Mouse (Mus musculus) B cell, adult 62 days (primary cell): Measurements from ENCODE around the gene Fam171b. TPM values are rescaled to one million over a fixed set of nuclear protein-coding genes. Genes with fewer than 3 reads are reported as not detected.

Experiments
- total RNA-seq: library from RNA; stranded (reverse); gene quantifications from 4 replicates; pipeline ENCODE4 v1.2.4, GENCODE M21; 2023

Fam171b gene
- 0.09 TPM in 1 of 4 replicates, not detected in the others for total RNA-seq

DNA sequence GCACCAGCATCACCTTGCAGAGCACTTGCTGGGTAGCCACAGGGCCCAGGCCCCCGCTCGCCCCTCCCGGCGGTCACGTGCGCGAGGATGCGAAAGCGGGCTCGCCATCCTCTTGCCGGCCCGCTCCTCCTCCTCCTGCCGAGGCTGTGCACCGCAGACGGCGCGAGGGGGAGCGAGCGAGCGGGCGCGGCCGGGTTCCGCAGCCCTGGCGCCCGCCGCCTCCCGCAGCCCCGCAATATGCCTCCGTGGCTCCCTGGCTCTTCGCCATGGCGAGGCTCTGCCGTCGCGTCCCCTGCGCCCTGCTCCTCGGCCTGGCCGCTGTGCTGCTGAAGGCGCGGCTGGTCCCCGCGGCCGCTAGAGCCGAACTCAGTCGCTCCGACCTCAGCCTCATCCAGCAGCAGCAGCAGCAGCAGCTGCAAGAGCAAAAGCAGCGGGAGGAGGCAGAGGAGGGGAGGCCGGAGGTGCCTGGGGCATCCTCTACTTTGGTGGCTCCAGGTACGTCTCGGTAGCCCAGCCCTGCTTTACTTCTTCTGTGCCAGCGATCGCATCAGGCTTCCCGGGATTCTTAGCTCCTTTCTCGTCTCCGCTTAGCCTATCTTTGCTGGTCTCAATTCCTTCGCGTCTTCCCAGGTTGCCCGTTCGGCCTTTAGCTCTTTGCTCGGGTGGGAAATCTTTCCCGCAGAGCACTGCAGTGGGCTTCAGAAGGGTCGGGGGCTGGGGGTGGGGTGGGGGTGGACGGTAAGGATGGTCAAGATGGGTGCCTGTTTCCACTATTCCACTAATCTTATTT is at the start of gene Fam171b:
TSS of gene Fam171b (plus strand) at position 154 of the 790 bp plus-strand sequence.

Other genes starting within 250 kb of the Fam171b start
- gene Zc3h15, start 168.2 kb upstream of the Fam171b start, total RNA-seq = 99.8 to 118 TPM (median 117 TPM) in 4 replicates
- 53.9 to 61.7 TPM (median 57.2 TPM) in 4 replicates for gene Itgav, start 88.2 kb upstream of the Fam171b start, total RNA-seq
- not detected in 4 replicates for gene Zswim2, start 128.6 kb downstream of the Fam171b start, total RNA-seq
- gene Gm13698, start 143.1 kb downstream of the Fam171b start, total RNA-seq = 2.4 to 3.3 TPM (median 2.9 TPM) in 4 replicates
- 2.4 to 3.3 TPM (median 2.9 TPM) in 4 replicates for gene Gm13693, start 148.9 kb downstream of the Fam171b start, total RNA-seq
- 2.8 TPM in 1 of 4 replicates, not detected in the others for gene Gm13695, start 154.7 kb downstream of the Fam171b start, total RNA-seq
- 2.4 to 3.3 TPM (median 2.9 TPM) in 4 replicates for gene Gm13696, start 160.5 kb downstream of the Fam171b start, total RNA-seq
- 2.4 to 3.3 TPM (median 2.9 TPM) in 4 replicates for gene Gm13694, start 166.3 kb downstream of the Fam171b start, total RNA-seq
- 2.4 to 3.3 TPM (median 2.9 TPM) in 4 replicates for gene Gm13697, start 172.1 kb downstream of the Fam171b start, total RNA-seq
- 2.4 to 3.3 TPM (median 2.9 TPM) in 4 replicates for gene Gm13691, start 177.9 kb downstream of the Fam171b start, total RNA-seq